Mouse (Mus musculus): Measurements from ENCODE around the gene Fermt1. TPM values are rescaled to one million over a fixed set of nuclear protein-coding genes. Genes with fewer than 3 reads are reported as not detected.
A peak's percentile ranks its signal among the peaks of the same experiment; 100 is the strongest.

Gene Fermt1
- polyA plus RNA-seq, 1 experiment from 2014 or later: 3.2 TPM

- H3K27me3 ChIP-seq (ENCODE audit: control insufficient read depth, insufficient read depth, low read length): peaks cover 35% of the 10 kb centered on the region
- ATAC-seq (replicated peaks; ENCODE audit: low FRiP score): no peak
- no peak overlapping the region for H3K4me3 ChIP-seq (ENCODE audit: low read depth, low read length)
- H3K9ac ChIP-seq (ENCODE audit: low read length): no peak overlapping the region
- WGBS: 79% methylated on average over 6 of the region's 6 CpGs
- H3K36me3 ChIP-seq (ENCODE audit: control insufficient read depth, insufficient read depth, low read length): no peaks in the 10 kb centered on the region
- H3K4me1 ChIP-seq (replicated peaks; ENCODE audit: control insufficient read depth, insufficient read depth, low read length): peaks cover 2% of the 10 kb centered on the region; the same call in 1 of the 2 replicates
- H3K9me3 ChIP-seq (ENCODE audit: control insufficient read depth, low read length): no peaks in the 10 kb centered on the region
- DNase-seq (ENCODE audit: low spot score): no peak
- H3K27ac ChIP-seq (ENCODE audit: low read depth, low read length): no peak overlapping the region
- H3K4me2 ChIP-seq (ENCODE audit: low read depth, low read length, severe bottlenecking): no peak overlapping the region
Measured at GRCm38 (mm10) chr2:132946976-132947375, 1.3 kb upstream of the Fermt1 start.

- Histone ChIP-seq H3K9me3 (ENCODE audit: control insufficient read depth, low read length) (no peaks in the 10 kb centered on the region), H3K9ac (ENCODE audit: low read length) (peak overlapping the region; percentile 17), H3K36me3 (ENCODE audit: control insufficient read depth, insufficient read depth, low read length) (no peaks in the 10 kb centered on the region), H3K4me3 (ENCODE audit: low read depth, low read length) (peak overlapping the region; percentile 30), H3K4me1 (replicated peaks; ENCODE audit: control insufficient read depth, insufficient read depth, low read length) (peaks cover 2% of the 10 kb centered on the region; the same call in 1 of the 2 replicates), H3K4me2 (ENCODE audit: low read depth, low read length, severe bottlenecking) (peak overlapping the region; percentile 60), H3K27ac (ENCODE audit: low read depth, low read length) (no peak overlapping the region), H3K27me3 (ENCODE audit: control insufficient read depth, insufficient read depth, low read length) (peaks cover 35% of the 10 kb centered on the region)
- DNase-seq (ENCODE audit: low spot score): no peak
- ATAC-seq (replicated peaks; ENCODE audit: low FRiP score): peak; percentile 11; the same call in 1 of the 2 replicates
- 6% methylated on average over 24 of the region's 24 CpGs for WGBS
Measured at GRCm38 (mm10) chr2:132944711-132945325, 888 bp downstream of the Fermt1 start.

- DNase-seq (ENCODE audit: low spot score): no peak
- Histone ChIP-seq H3K4me2 (ENCODE audit: low read depth, low read length, severe bottlenecking) (no peak overlapping the region), H3K9ac (ENCODE audit: low read length) (no peak overlapping the region), H3K27ac (ENCODE audit: low read depth, low read length) (no peak overlapping the region), H3K9me3 (ENCODE audit: control insufficient read depth, low read length) (no peaks in the 10 kb centered on the region), H3K4me1 (replicated peaks; ENCODE audit: control insufficient read depth, insufficient read depth, low read length) (peaks cover 2% of the 10 kb centered on the region; the same call in 1 of the 2 replicates), H3K4me3 (ENCODE audit: low read depth, low read length) (no peak overlapping the region), H3K36me3 (ENCODE audit: control insufficient read depth, insufficient read depth, low read length) (no peaks in the 10 kb centered on the region), H3K27me3 (ENCODE audit: control insufficient read depth, insufficient read depth, low read length) (peaks cover 35% of the 10 kb centered on the region)
- ATAC-seq (replicated peaks; ENCODE audit: low FRiP score): no peak
- 41% methylated on average over 13 of the region's 13 CpGs for WGBS
Measured at GRCm38 (mm10) chr2:132943997-132944396, 1.7 kb downstream of the Fermt1 start.

- 53% methylated on average over 9 of the region's 9 CpGs for WGBS
- ATAC-seq (replicated peaks; ENCODE audit: low FRiP score): no peak
- Histone ChIP-seq H3K4me2 (ENCODE audit: low read depth, low read length, severe bottlenecking) (no peak overlapping the region), H3K4me1 (replicated peaks; ENCODE audit: control insufficient read depth, insufficient read depth, low read length) (peaks cover 2% of the 10 kb centered on the region; the same call in 1 of the 2 replicates), H3K4me3 (ENCODE audit: low read depth, low read length) (no peak overlapping the region), H3K27ac (ENCODE audit: low read depth, low read length) (no peak overlapping the region), H3K9ac (ENCODE audit: low read length) (no peak overlapping the region), H3K9me3 (ENCODE audit: control insufficient read depth, low read length) (no peaks in the 10 kb centered on the region), H3K27me3 (ENCODE audit: control insufficient read depth, insufficient read depth, low read length) (peaks cover 35% of the 10 kb centered on the region), H3K36me3 (ENCODE audit: control insufficient read depth, insufficient read depth, low read length) (no peaks in the 10 kb centered on the region)
- DNase-seq (ENCODE audit: low spot score): no peak
Measured at GRCm38 (mm10) chr2:132943596-132943995, 2.1 kb downstream of the Fermt1 start.

- no peaks in the 10 kb centered on the region for H3K9me3 ChIP-seq (ENCODE audit: control insufficient read depth, low read length)
- H3K27ac ChIP-seq (ENCODE audit: low read depth, low read length): no peak overlapping the region
- no peak overlapping the region for H3K4me3 ChIP-seq (ENCODE audit: low read depth, low read length)
- 83% methylated on average over 14 of the region's 14 CpGs for WGBS
- H3K36me3 ChIP-seq (ENCODE audit: control insufficient read depth, insufficient read depth, low read length): no peaks in the 10 kb centered on the region
- ATAC-seq (replicated peaks; ENCODE audit: low FRiP score) (no peak), DNase-seq (ENCODE audit: low spot score) (no peak)
- peaks cover 7% of the 10 kb centered on the region; the same call in 1 of the 2 replicates for H3K27me3 ChIP-seq (ENCODE audit: control insufficient read depth, insufficient read depth, low read length)
- H3K4me1 ChIP-seq (replicated peaks; ENCODE audit: control insufficient read depth, insufficient read depth, low read length): no peaks in the 10 kb centered on the region
- no peak overlapping the region for H3K4me2 ChIP-seq (ENCODE audit: low read depth, low read length, severe bottlenecking)
- H3K9ac ChIP-seq (ENCODE audit: low read length): no peak overlapping the region
Measured at GRCm38 (mm10) chr2:132939056-132939455, 6.7 kb downstream of the Fermt1 start.

GRCm38 (mm10) chr2:132936176-132936575, 9.5 kb downstream of the Fermt1 start:
- no peak for DNase-seq (ENCODE audit: low spot score)
- no peak overlapping the region for H3K4me3 ChIP-seq (ENCODE audit: low read depth, low read length)
- 85% methylated on average over 4 of the region's 4 CpGs for WGBS
- no peaks in the 10 kb centered on the region for H3K36me3 ChIP-seq (ENCODE audit: control insufficient read depth, insufficient read depth, low read length)
- no peak overlapping the region for H3K27ac ChIP-seq (ENCODE audit: low read depth, low read length)
- no peaks in the 10 kb centered on the region for H3K27me3 ChIP-seq (ENCODE audit: control insufficient read depth, insufficient read depth, low read length)
- no peak overlapping the region for H3K9ac ChIP-seq (ENCODE audit: low read length)
- ATAC-seq (replicated peaks; ENCODE audit: low FRiP score): no peak
- no peaks in the 10 kb centered on the region for H3K9me3 ChIP-seq (ENCODE audit: control insufficient read depth, low read length)
- no peaks in the 10 kb centered on the region for H3K4me1 ChIP-seq (replicated peaks; ENCODE audit: control insufficient read depth, insufficient read depth, low read length)
- H3K4me2 ChIP-seq (ENCODE audit: low read depth, low read length, severe bottlenecking): no peak overlapping the region

GRCm38 (mm10) chr2:132934711-132935110, 11.0 kb downstream of the Fermt1 start:
- H3K4me2 ChIP-seq (ENCODE audit: low read depth, low read length, severe bottlenecking): no peak overlapping the region
- DNase-seq (ENCODE audit: low spot score) (no peak), ATAC-seq (replicated peaks; ENCODE audit: low FRiP score) (no peak)
- no peaks in the 10 kb centered on the region for H3K4me1 ChIP-seq (replicated peaks; ENCODE audit: control insufficient read depth, insufficient read depth, low read length)
- H3K27me3 ChIP-seq (ENCODE audit: control insufficient read depth, insufficient read depth, low read length): no peaks in the 10 kb centered on the region
- 96% methylated on average over 4 of the region's 4 CpGs for WGBS
- H3K36me3 ChIP-seq (ENCODE audit: control insufficient read depth, insufficient read depth, low read length): no peaks in the 10 kb centered on the region
- no peak overlapping the region for H3K27ac ChIP-seq (ENCODE audit: low read depth, low read length)
- H3K9ac ChIP-seq (ENCODE audit: low read length): no peak overlapping the region
- no peak overlapping the region for H3K4me3 ChIP-seq (ENCODE audit: low read depth, low read length)
- no peaks in the 10 kb centered on the region for H3K9me3 ChIP-seq (ENCODE audit: control insufficient read depth, low read length)

GRCm38 (mm10) chr2:132934142-132934541, 11.6 kb downstream of the Fermt1 start:
- Histone ChIP-seq H3K36me3 (ENCODE audit: control insufficient read depth, insufficient read depth, low read length) (no peaks in the 10 kb centered on the region), H3K4me3 (ENCODE audit: low read depth, low read length) (no peak overlapping the region), H3K27ac (ENCODE audit: low read depth, low read length) (no peak overlapping the region), H3K9me3 (ENCODE audit: control insufficient read depth, low read length) (no peaks in the 10 kb centered on the region), H3K27me3 (ENCODE audit: control insufficient read depth, insufficient read depth, low read length) (no peaks in the 10 kb centered on the region), H3K9ac (ENCODE audit: low read length) (no peak overlapping the region), H3K4me1 (replicated peaks; ENCODE audit: control insufficient read depth, insufficient read depth, low read length) (no peaks in the 10 kb centered on the region), H3K4me2 (ENCODE audit: low read depth, low read length, severe bottlenecking) (no peak overlapping the region)
- ATAC-seq (replicated peaks; ENCODE audit: low FRiP score): no peak
- 82% methylated on average over 2 of the region's 2 CpGs for WGBS
- no peak for DNase-seq (ENCODE audit: low spot score)

GRCm38 (mm10) chr2:132928999-132929398, 16.7 kb downstream of the Fermt1 start:
- no peak overlapping the region for H3K27ac ChIP-seq (ENCODE audit: low read depth, low read length)
- DNase-seq (ENCODE audit: low spot score) (no peak), ATAC-seq (replicated peaks; ENCODE audit: low FRiP score) (no peak)
- no peaks in the 10 kb centered on the region for H3K4me1 ChIP-seq (replicated peaks; ENCODE audit: control insufficient read depth, insufficient read depth, low read length)
- H3K9ac ChIP-seq (ENCODE audit: low read length): no peak overlapping the region
- no peaks in the 10 kb centered on the region for H3K27me3 ChIP-seq (ENCODE audit: control insufficient read depth, insufficient read depth, low read length)
- 91% methylated on average over 2 of the region's 2 CpGs for WGBS
- H3K36me3 ChIP-seq (ENCODE audit: control insufficient read depth, insufficient read depth, low read length): no peaks in the 10 kb centered on the region
- H3K4me3 ChIP-seq (ENCODE audit: low read depth, low read length): no peak overlapping the region
- no peaks in the 10 kb centered on the region for H3K9me3 ChIP-seq (ENCODE audit: control insufficient read depth, low read length)
- H3K4me2 ChIP-seq (ENCODE audit: low read depth, low read length, severe bottlenecking): no peak overlapping the region

Measured in forebrain, embryonic 11.5 days (tissue).